Mouse (Mus musculus) ES-Bruce4 (cell line): ENCODE data around the gene I0C0044D17Rik. TPM values are rescaled to one million over a fixed set of nuclear protein-coding genes. Genes with fewer than 3 reads are reported as not detected.

Experiments
- H3K27ac ChIP-seq: 2 replicates; pipeline ENCODE4 v1.5.1; 2012; ENCODE audit warnings: low read length, inconsistent platforms; ENCODE audit not compliant: insufficient read depth
- H3K27me3 ChIP-seq: 2 replicates; pipeline ENCODE4 v1.6.1; 2012; ENCODE audit warnings: mild to moderate bottlenecking, low read length, inconsistent platforms; ENCODE audit not compliant: control insufficient read depth, poor library complexity, insufficient read depth, severe bottlenecking
- H3K36me3 ChIP-seq: 2 replicates; pipeline ENCODE4 v1.6.1; 2012; ENCODE audit warnings: inconsistent platforms, mild to moderate bottlenecking, low read length, moderate library complexity; ENCODE audit not compliant: control insufficient read depth, poor library complexity, insufficient read depth, severe bottlenecking
- H3K4me1 ChIP-seq: one replicate; pipeline ENCODE4 v1.8.1; 2011; ENCODE audit warnings: low read length; ENCODE audit not compliant: control insufficient read depth, insufficient read depth
- H3K4me3 ChIP-seq: 2 replicates; pipeline ENCODE4 v1.5.1; 2011; ENCODE audit warnings: low read depth, mild to moderate bottlenecking, low read length
- H3K9ac ChIP-seq: 2 replicates; pipeline ENCODE4 v1.6.1; 2012; ENCODE audit warnings: low read depth, mild to moderate bottlenecking, inconsistent platforms; ENCODE audit not compliant: poor library complexity, severe bottlenecking
- H3K9me3 ChIP-seq: replicated peaks from 2 replicates; pipeline ENCODE4 v1.6.1; 2012; ENCODE audit warnings: mild to moderate bottlenecking, low read length, inconsistent platforms; ENCODE audit not compliant: control insufficient read depth, poor library complexity, insufficient read depth, severe bottlenecking
- CTCF ChIP-seq: IDR thresholded peaks from one replicate; pipeline ENCODE4 v1.8.1; 2011; ENCODE audit warnings: low read depth, low read length
- EP300 ChIP-seq: IDR thresholded peaks from 2 replicates; pipeline ENCODE4 v1.6.1; 2011; ENCODE audit warnings: low read depth, low read length; ENCODE audit not compliant: insufficient read depth
- POLR2A ChIP-seq: IDR thresholded peaks from one replicate; pipeline ENCODE4 v1.8.1; 2011; ENCODE audit warnings: low read length; ENCODE audit not compliant: insufficient read depth
- polyA plus RNA-seq: library from polyadenylated mRNA; stranded (reverse); fragments of >200 nt; gene quantifications from 2 replicates; pipeline ENCODE4 v1.2.4, GENCODE M21; 2011; ENCODE audit warnings: low read depth; ENCODE audit not compliant: missing spikeins, insufficient read depth, insufficient read length

I0C0044D17Rik gene
- polyA plus RNA-seq, 1 experiment, result not detected

DNA sequence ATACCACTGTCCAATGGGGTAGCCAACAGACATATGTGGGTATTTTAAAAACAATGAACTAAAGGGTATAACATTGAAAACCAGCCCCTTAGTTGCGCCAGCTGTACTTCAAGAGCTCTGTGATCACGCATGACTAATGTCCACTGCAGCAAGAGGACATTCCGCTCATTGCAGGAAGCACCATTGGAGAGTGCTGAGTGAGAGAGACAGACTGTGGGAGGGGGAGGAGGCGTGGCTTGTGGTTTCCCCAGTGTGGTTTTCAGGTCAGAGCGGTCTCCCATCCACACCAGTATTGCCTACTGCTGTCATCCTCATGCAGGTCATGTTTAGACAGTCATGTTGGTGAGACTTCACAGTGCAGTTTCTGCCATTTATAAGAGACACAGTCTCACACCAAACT is 12.9 kb upstream of the I0C0044D17Rik start:
- TF ChIP-seq CTCF (no peak), EP300 (no peak), POLR2A (no peak)
- H3K36me3 ChIP-seq, result no peaks in the 10 kb centered on the region
- no peak overlapping the region for H3K4me3 ChIP-seq
- no peak overlapping the region for H3K9ac ChIP-seq
- no peaks in the 10 kb centered on the region for H3K9me3 ChIP-seq
- no peaks in the 10 kb centered on the region for H3K27me3 ChIP-seq
- no peaks in the 10 kb centered on the region for H3K4me1 ChIP-seq
- H3K27ac ChIP-seq, result no peak overlapping the region

GRCm38 (mm10) chr4:98834782-98835181 is 11.1 kb upstream of the I0C0044D17Rik start:
- TF ChIP-seq POLR2A (no peak), CTCF (no peak), EP300 (no peak)
- H3K27me3 ChIP-seq, result no peaks in the 10 kb centered on the region
- no peaks in the 10 kb centered on the region for H3K4me1 ChIP-seq
- H3K27ac ChIP-seq, result no peak overlapping the region
- H3K9ac ChIP-seq, result no peak overlapping the region
- no peaks in the 10 kb centered on the region for H3K36me3 ChIP-seq
- no peaks in the 10 kb centered on the region for H3K9me3 ChIP-seq
- no peak overlapping the region for H3K4me3 ChIP-seq

- no peaks in the 10 kb centered on the region for H3K27me3 ChIP-seq
- H3K27ac ChIP-seq, result no peak overlapping the region
- no peaks in the 10 kb centered on the region for H3K36me3 ChIP-seq
- H3K9me3 ChIP-seq, result no peaks in the 10 kb centered on the region
- H3K4me3 ChIP-seq, result no peak overlapping the region
- no peaks in the 10 kb centered on the region for H3K4me1 ChIP-seq
- TF ChIP-seq CTCF, result no peak
- TF ChIP-seq EP300, result no peak
- no peak for TF ChIP-seq POLR2A
- H3K9ac ChIP-seq, result no peak overlapping the region
Observed at GRCm38 (mm10) chr4:98831726-98832125, 8.1 kb upstream of the I0C0044D17Rik start.

- no peak overlapping the region for H3K4me3 ChIP-seq
- H3K27me3 ChIP-seq, result no peaks in the 10 kb centered on the region
- no peaks in the 10 kb centered on the region for H3K4me1 ChIP-seq
- no peak for TF ChIP-seq EP300
- TF ChIP-seq CTCF, result no peak
- TF ChIP-seq POLR2A, result no peak
- no peaks in the 10 kb centered on the region for H3K36me3 ChIP-seq
- no peaks in the 10 kb centered on the region for H3K9me3 ChIP-seq
- H3K9ac ChIP-seq, result no peak overlapping the region
- H3K27ac ChIP-seq, result no peak overlapping the region
Observed at GRCm38 (mm10) chr4:98826701-98827100, 3.1 kb upstream of the I0C0044D17Rik start.

DNA sequence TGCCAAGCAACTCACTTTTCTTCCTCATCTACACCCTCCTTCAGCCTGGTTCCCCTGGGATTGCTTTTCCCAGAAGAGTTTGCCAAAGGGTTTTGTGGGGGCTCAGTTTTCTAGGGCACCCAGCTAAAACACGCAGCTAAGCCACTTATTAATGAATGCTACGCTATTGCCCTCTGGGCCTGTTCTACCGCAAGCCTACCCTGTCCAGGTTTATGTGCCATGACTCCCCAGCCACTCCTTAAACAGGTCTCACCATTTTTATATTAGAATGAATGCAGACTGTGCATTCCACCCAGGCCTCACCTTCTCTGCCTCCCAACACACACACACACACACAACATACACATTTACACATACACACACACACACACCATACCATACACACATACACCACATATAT is 593 bp downstream of the I0C0044D17Rik start:
- TF ChIP-seq POLR2A (no peak), CTCF (no peak), EP300 (no peak)
- Histone ChIP-seq H3K36me3 (no peaks in the 10 kb centered on the region), H3K27me3 (no peaks in the 10 kb centered on the region), H3K9me3 (no peaks in the 10 kb centered on the region), H3K4me1 (no peaks in the 10 kb centered on the region), H3K9ac (no peak overlapping the region), H3K4me3 (no peak overlapping the region), H3K27ac (no peak overlapping the region)

DNA sequence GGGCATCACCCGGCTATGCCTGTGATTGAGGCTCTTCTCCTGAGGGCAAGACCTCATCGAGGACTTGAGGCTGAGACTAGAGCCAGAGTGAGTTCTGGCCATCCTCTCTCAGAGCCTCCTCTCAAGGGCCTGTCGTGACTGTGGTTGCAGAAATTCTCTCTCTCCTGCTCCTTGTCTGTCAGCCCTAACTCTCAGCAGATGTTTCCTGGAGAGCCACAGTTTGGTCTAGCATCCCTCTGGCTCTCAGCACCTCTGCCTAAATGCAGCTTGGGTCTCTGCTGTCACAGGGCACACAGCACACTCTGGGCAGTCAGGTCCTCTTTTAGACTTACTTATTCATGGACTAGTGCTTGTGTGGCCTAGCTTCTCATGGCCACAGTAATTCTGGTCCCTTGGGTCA is 1.2 kb downstream of the I0C0044D17Rik start:
- Histone ChIP-seq H3K9me3 (no peaks in the 10 kb centered on the region), H3K4me1 (no peaks in the 10 kb centered on the region), H3K9ac (no peak overlapping the region), H3K36me3 (no peaks in the 10 kb centered on the region), H3K4me3 (no peak overlapping the region), H3K27ac (no peak overlapping the region), H3K27me3 (no peaks in the 10 kb centered on the region; the same call in 1 of the 2 replicates)
- TF ChIP-seq CTCF (no peak), EP300 (no peak), POLR2A (no peak)
